Mouse (Mus musculus) C2C12 (cell line): ENCODE results near the gene Adcy3.

Experiments
- CEBPB ChIP-seq: IDR thresholded peaks from one replicate; pipeline ENCODE4 v1.6.1; 2011; ENCODE audit warnings: low read depth, mild to moderate bottlenecking, control low read depth, moderate library complexity
- CTCF ChIP-seq: IDR thresholded peaks from one replicate; pipeline ENCODE4 v1.5.1; 2011; ENCODE audit not compliant: control insufficient read depth, insufficient read depth, insufficient read length
- MAX ChIP-seq: IDR thresholded peaks from one replicate; pipeline ENCODE4 v1.6.1; 2011; ENCODE audit warnings: mild to moderate bottlenecking, control low read depth
- MYOD1 ChIP-seq: IDR thresholded peaks from one replicate; pipeline ENCODE4 v1.6.1; 2011; ENCODE audit warnings: low read depth; ENCODE audit not compliant: control insufficient read depth, insufficient read length
- MYOG ChIP-seq: IDR thresholded peaks from one replicate; pipeline ENCODE4 v1.6.1; 2011; ENCODE audit not compliant: control insufficient read depth, insufficient read length; ENCODE audit errors: extremely low read depth
- USF1 ChIP-seq: IDR thresholded peaks from one replicate; pipeline ENCODE4 v1.6.1; 2011; ENCODE audit warnings: low read depth, mild to moderate bottlenecking, control low read depth, moderate library complexity

DNA sequence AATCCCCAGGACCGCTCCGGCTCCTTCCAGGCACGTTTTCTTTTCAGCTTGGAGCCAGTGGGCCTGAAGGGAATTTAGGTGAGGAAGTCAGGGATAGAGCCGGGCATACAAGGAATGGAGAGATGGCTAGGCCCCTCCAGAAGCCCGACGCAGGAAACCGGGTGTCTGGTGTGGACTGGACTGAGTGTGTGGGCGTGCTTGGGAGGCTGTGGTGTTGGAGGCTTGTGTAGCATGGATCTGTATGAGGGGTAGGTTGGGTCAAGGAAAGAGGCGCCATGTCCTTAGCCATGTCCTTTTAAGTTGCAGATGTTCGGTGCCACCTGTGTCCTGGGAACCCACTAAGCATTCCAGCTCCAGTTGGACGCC is 927 bp downstream of the Adcy3 start:
- no peak for TF ChIP-seq CTCF
- TF ChIP-seq MYOG, result no peak
- no peak for TF ChIP-seq USF1
- TF ChIP-seq MAX, result no peak
- TF ChIP-seq CEBPB, result no peak
- TF ChIP-seq MYOD1, result no peak
